Mouse (Mus musculus): ENCODE measurements around the gene Chst15. TPM values are rescaled to one million over a fixed set of nuclear protein-coding genes. Genes with fewer than 3 reads are reported as not detected.

Chst15 gene
- polyA plus RNA-seq, 1 experiment from 2014 or later: 30.8 TPM

GRCm38 (mm10) chr7:132356881-132357840, 40.1 kb upstream of the Chst15 start:
- Histone ChIP-seq H3K4me2 (replicated peaks; ENCODE audit: low read depth, low read length) (no peak overlapping the region), H3K36me3 (ENCODE audit: control insufficient read depth, insufficient read depth, low read length) (no peaks in the 10 kb centered on the region), H3K9ac (replicated peaks; ENCODE audit: low read depth, low read length) (no peak overlapping the region), H3K4me3 (ENCODE audit: low read depth, low read length) (no peak overlapping the region), H3K27ac (ENCODE audit: low read length) (no peak overlapping the region), H3K27me3 (ENCODE audit: control insufficient read depth, insufficient read depth, low read length) (no peaks in the 10 kb centered on the region), H3K9me3 (ENCODE audit: control insufficient read depth, low read depth, low read length) (no peaks in the 10 kb centered on the region), H3K4me1 (ENCODE audit: control insufficient read depth, insufficient read depth, low read length) (0 out of 2 replicates have a peak, but pooled peaks cover 2% of the 10 kb centered on the region)
- no peak for ATAC-seq (ENCODE audit: insufficient number of reproducible peaks, insufficient read depth, low FRiP score, low read depth)
- WGBS: 71% methylated on average over 10 of the region's 10 CpGs

DNA sequence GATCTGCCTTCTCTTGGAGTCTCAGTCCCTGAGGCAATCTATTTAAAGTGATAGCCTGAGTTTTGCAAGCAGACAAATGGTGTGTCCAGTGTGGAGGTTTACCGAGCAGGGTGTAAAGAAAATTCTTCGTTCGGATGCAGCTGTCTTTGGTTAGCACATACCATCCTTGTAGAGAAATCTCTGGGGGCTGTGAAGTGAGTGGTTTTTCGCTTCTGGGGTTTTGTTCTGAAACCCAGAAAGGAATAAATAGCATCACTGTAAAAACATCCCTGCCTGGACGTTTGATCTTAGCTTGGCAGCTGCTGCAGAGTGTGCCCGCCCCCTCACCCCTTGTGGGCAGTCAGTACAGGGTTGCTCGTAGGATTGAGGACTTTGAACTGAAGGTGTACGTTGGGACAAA, 39.2 kb upstream of the Chst15 start:
- ATAC-seq (ENCODE audit: insufficient number of reproducible peaks, insufficient read depth, low FRiP score, low read depth): no peak
- H3K36me3 ChIP-seq (ENCODE audit: control insufficient read depth, insufficient read depth, low read length): no peaks in the 10 kb centered on the region
- H3K27ac ChIP-seq (ENCODE audit: low read length): no peak overlapping the region
- H3K9ac ChIP-seq (replicated peaks; ENCODE audit: low read depth, low read length): no peak overlapping the region
- H3K4me2 ChIP-seq (replicated peaks; ENCODE audit: low read depth, low read length): no peak overlapping the region
- no peaks in the 10 kb centered on the region for H3K27me3 ChIP-seq (ENCODE audit: control insufficient read depth, insufficient read depth, low read length)
- no peaks in the 10 kb centered on the region for H3K9me3 ChIP-seq (ENCODE audit: control insufficient read depth, low read depth, low read length)
- 0 out of 2 replicates have a peak, but pooled peaks cover 2% of the 10 kb centered on the region for H3K4me1 ChIP-seq (ENCODE audit: control insufficient read depth, insufficient read depth, low read length)
- WGBS: 34% methylated on average over 8 of the region's 8 CpGs
- H3K4me3 ChIP-seq (ENCODE audit: low read depth, low read length): no peak overlapping the region

GRCm38 (mm10) chr7:132355767-132356166, 38.7 kb upstream of the Chst15 start:
- no peak for ATAC-seq (ENCODE audit: insufficient number of reproducible peaks, insufficient read depth, low FRiP score, low read depth)
- Histone ChIP-seq H3K9ac (replicated peaks; ENCODE audit: low read depth, low read length) (no peak overlapping the region), H3K4me1 (ENCODE audit: control insufficient read depth, insufficient read depth, low read length) (0 out of 2 replicates have a peak, but pooled peaks cover 2% of the 10 kb centered on the region), H3K4me2 (replicated peaks; ENCODE audit: low read depth, low read length) (no peak overlapping the region), H3K9me3 (ENCODE audit: control insufficient read depth, low read depth, low read length) (no peaks in the 10 kb centered on the region), H3K27ac (ENCODE audit: low read length) (no peak overlapping the region), H3K27me3 (ENCODE audit: control insufficient read depth, insufficient read depth, low read length) (no peaks in the 10 kb centered on the region), H3K4me3 (ENCODE audit: low read depth, low read length) (no peak overlapping the region), H3K36me3 (ENCODE audit: control insufficient read depth, insufficient read depth, low read length) (no peaks in the 10 kb centered on the region)
- 58% methylated on average over 6 of the region's 6 CpGs for WGBS

- H3K4me3 ChIP-seq (ENCODE audit: low read depth, low read length): no peak overlapping the region
- H3K4me2 ChIP-seq (replicated peaks; ENCODE audit: low read depth, low read length): no peak overlapping the region
- H3K36me3 ChIP-seq (ENCODE audit: control insufficient read depth, insufficient read depth, low read length): no peaks in the 10 kb centered on the region
- no peaks in the 10 kb centered on the region for H3K9me3 ChIP-seq (ENCODE audit: control insufficient read depth, low read depth, low read length)
- WGBS: 57% methylated on average over 6 of the region's 6 CpGs
- H3K4me1 ChIP-seq (ENCODE audit: control insufficient read depth, insufficient read depth, low read length): peaks cover 5% of the 10 kb centered on the region; the same call in 1 of the 2 replicates
- no peak overlapping the region for H3K9ac ChIP-seq (replicated peaks; ENCODE audit: low read depth, low read length)
- H3K27me3 ChIP-seq (ENCODE audit: control insufficient read depth, insufficient read depth, low read length): no peaks in the 10 kb centered on the region
- ATAC-seq (ENCODE audit: insufficient number of reproducible peaks, insufficient read depth, low FRiP score, low read depth): no peak
- H3K27ac ChIP-seq (ENCODE audit: low read length): no peak overlapping the region
Measured at GRCm38 (mm10) chr7:132349075-132349572, 32.1 kb upstream of the Chst15 start.

DNA sequence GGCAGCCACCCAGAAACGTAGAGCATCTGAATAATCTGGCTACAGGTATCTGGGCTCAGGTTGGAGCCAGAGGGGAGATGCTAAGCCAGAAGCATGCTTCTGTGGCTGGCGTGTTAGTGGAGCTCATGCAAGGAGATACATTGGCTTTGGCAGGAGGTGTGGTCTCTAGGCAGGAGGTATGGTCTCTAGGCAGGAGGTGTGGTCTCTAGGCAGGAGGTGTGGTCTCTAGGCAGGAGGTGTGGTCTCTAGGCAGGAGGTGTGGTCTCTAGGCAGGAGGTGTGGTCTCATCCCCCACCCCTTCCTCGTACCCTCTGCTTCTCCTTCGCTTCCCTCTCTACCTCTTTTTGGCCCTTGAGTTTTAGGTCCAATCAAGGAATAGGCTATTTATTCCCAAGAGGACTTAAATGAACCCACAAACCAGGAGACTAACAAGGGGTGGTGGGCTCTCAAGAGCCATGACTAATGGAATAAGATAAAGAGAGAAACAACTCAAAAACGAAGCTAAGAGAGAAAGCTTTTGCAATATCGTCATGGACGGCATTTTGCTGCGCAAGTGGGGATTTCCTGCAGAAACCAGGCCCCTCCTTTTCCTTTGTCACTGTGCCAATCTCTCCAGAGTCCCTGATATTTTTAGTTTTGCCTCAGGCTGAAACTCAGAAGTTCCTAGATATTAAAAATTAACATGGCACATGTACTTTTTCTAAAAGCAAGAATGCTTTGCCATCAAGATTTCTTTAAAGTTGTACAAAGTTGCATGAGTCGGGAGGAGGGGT, 30.4 kb upstream of the Chst15 start:
- H3K4me3 ChIP-seq (ENCODE audit: low read depth, low read length): no peak overlapping the region
- WGBS: 72% methylated on average over 9 of the region's 9 CpGs
- H3K9me3 ChIP-seq (ENCODE audit: control insufficient read depth, low read depth, low read length): no peaks in the 10 kb centered on the region
- H3K27ac ChIP-seq (ENCODE audit: low read length): no peak overlapping the region
- ATAC-seq (ENCODE audit: insufficient number of reproducible peaks, insufficient read depth, low FRiP score, low read depth): no peak
- no peaks in the 10 kb centered on the region for H3K36me3 ChIP-seq (ENCODE audit: control insufficient read depth, insufficient read depth, low read length)
- H3K9ac ChIP-seq (replicated peaks; ENCODE audit: low read depth, low read length): no peak overlapping the region
- no peaks in the 10 kb centered on the region for H3K27me3 ChIP-seq (ENCODE audit: control insufficient read depth, insufficient read depth, low read length)
- H3K4me1 ChIP-seq (ENCODE audit: control insufficient read depth, insufficient read depth, low read length): peaks cover 5% of the 10 kb centered on the region; the same call in 1 of the 2 replicates
- H3K4me2 ChIP-seq (replicated peaks; ENCODE audit: low read depth, low read length): no peak overlapping the region

DNA sequence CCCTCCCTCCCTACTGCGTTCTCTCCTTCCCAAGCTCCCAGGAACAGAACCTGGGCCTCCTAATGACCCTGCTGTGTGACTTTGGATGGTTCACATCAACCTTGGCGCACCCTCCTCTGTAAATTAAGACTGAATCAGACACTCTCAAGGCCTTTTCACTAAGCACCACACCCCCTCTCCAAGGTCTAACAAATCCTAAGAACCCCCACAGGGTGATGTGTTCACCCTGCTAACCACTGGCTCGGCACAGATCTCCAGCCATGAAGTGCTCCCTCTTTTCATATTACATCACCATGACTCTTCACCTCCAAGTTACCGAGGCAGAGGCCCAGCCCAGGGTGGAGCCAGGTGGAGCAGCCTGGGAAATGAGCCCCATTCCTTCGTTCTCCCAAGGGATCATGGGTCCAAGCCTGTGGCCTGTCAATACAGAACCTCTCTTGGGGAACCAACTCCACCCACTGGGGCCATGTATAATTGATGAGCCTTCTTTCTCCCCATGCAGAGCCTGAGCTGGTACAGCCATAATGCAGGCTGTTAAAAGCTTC, 28.6 kb upstream of the Chst15 start:
- WGBS: 70% methylated on average over 5 of the region's 5 CpGs
- Histone ChIP-seq H3K9me3 (ENCODE audit: control insufficient read depth, low read depth, low read length) (no peaks in the 10 kb centered on the region), H3K4me1 (ENCODE audit: control insufficient read depth, insufficient read depth, low read length) (peaks cover 5% of the 10 kb centered on the region; the same call in 1 of the 2 replicates), H3K27ac (ENCODE audit: low read length) (no peak overlapping the region), H3K36me3 (ENCODE audit: control insufficient read depth, insufficient read depth, low read length) (no peaks in the 10 kb centered on the region), H3K4me3 (ENCODE audit: low read depth, low read length) (no peak overlapping the region), H3K4me2 (replicated peaks; ENCODE audit: low read depth, low read length) (no peak overlapping the region), H3K27me3 (ENCODE audit: control insufficient read depth, insufficient read depth, low read length) (no peaks in the 10 kb centered on the region), H3K9ac (replicated peaks; ENCODE audit: low read depth, low read length) (no peak overlapping the region)
- ATAC-seq (ENCODE audit: insufficient number of reproducible peaks, insufficient read depth, low FRiP score, low read depth): no peak

GRCm38 (mm10) chr7:132344606-132345005, 27.6 kb upstream of the Chst15 start:
- Histone ChIP-seq H3K4me1 (ENCODE audit: control insufficient read depth, insufficient read depth, low read length) (peaks cover 5% of the 10 kb centered on the region; the same call in 1 of the 2 replicates), H3K4me2 (replicated peaks; ENCODE audit: low read depth, low read length) (no peak overlapping the region), H3K27ac (ENCODE audit: low read length) (no peak overlapping the region), H3K27me3 (ENCODE audit: control insufficient read depth, insufficient read depth, low read length) (no peaks in the 10 kb centered on the region), H3K9ac (replicated peaks; ENCODE audit: low read depth, low read length) (no peak overlapping the region), H3K4me3 (ENCODE audit: low read depth, low read length) (no peak overlapping the region), H3K9me3 (ENCODE audit: control insufficient read depth, low read depth, low read length) (no peaks in the 10 kb centered on the region), H3K36me3 (ENCODE audit: control insufficient read depth, insufficient read depth, low read length) (no peaks in the 10 kb centered on the region)
- no peak for ATAC-seq (ENCODE audit: insufficient number of reproducible peaks, insufficient read depth, low FRiP score, low read depth)
- 23% methylated on average over 4 of the region's 4 CpGs for whole genome bisulfite sequencing

- WGBS: 96% methylated on average over 2 of the region's 2 CpGs
- Histone ChIP-seq H3K36me3 (ENCODE audit: control insufficient read depth, insufficient read depth, low read length) (no peaks in the 10 kb centered on the region), H3K27ac (ENCODE audit: low read length) (no peak overlapping the region), H3K4me2 (replicated peaks; ENCODE audit: low read depth, low read length) (no peak overlapping the region), H3K9ac (replicated peaks; ENCODE audit: low read depth, low read length) (no peak overlapping the region), H3K9me3 (ENCODE audit: control insufficient read depth, low read depth, low read length) (no peaks in the 10 kb centered on the region), H3K27me3 (ENCODE audit: control insufficient read depth, insufficient read depth, low read length) (no peaks in the 10 kb centered on the region), H3K4me3 (ENCODE audit: low read depth, low read length) (no peak overlapping the region), H3K4me1 (ENCODE audit: control insufficient read depth, insufficient read depth, low read length) (peaks cover 5% of the 10 kb centered on the region; the same call in 1 of the 2 replicates)
- ATAC-seq (ENCODE audit: insufficient number of reproducible peaks, insufficient read depth, low FRiP score, low read depth): no peak
Measured at GRCm38 (mm10) chr7:132343900-132344299, 26.9 kb upstream of the Chst15 start.
